Mouse (Mus musculus): ENCODE results near the gene Gm20458. TPM values are rescaled to one million over a fixed set of nuclear protein-coding genes. Genes with fewer than 3 reads are reported as not detected.

Gm20458 gene
- total and polyA plus RNA-seq, 3 experiments = 8.0 to 17.2 (median 9.2) TPM

GRCm38 (mm10) chr2:164499317-164499716 lies 38.5 kb downstream of the Gm20458 start:
- H3K4me1 ChIP-seq (ENCODE audit: control insufficient read depth, insufficient read depth, low read length) = peaks cover 2% of the 10 kb centered on the region
- TF ChIP-seq CTCF (IDR thresholded peaks at IDR 0.05) (peak; percentile 25; the same call in 1 of the 2 replicates), EP300 (IDR thresholded peaks at IDR 0.05; ENCODE audit: insufficient read depth, low read depth, low read length) (no peak)
- no peaks in the 10 kb centered on the region for H3K27me3 ChIP-seq (ENCODE audit: control insufficient read depth, insufficient read depth, low read length)
- H3K9ac ChIP-seq (ENCODE audit: low read depth, low read length) = no peak overlapping the region
- WGBS = 71% methylated on average over 5 of the region's 5 CpGs
- H3K27ac ChIP-seq = no peak overlapping the region
- intact Hi-C loops (cut with DNase I) = no loop called here
- H3K79me2 ChIP-seq (replicated peaks; ENCODE audit: control insufficient read depth, insufficient read depth, low read length) = no peaks in the 10 kb centered on the region
- H3K4me3 ChIP-seq = no peak overlapping the region
- H3K36me3 ChIP-seq (ENCODE audit: control insufficient read depth, insufficient read depth, low read length) = no peaks in the 10 kb centered on the region
- no peak for DNase-seq

DNA sequence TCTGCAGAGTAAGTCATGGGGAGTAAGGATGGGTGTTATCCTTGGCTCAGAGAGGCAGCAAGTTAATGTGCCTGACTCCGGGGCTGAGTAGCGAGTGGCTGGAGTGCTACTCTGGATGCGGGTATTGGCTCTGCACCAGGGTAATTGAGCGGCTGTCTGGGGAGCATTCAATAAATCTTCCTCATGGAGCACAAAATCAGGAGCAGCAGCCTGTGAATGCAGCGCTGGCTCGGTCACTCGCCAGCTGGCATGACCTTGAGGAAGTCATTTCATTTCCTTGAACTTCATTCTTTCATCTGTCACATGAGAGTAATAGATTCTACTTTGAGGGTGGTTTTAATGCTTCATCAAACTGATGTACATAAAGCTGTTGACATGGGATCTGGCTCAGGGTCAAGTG lies 39.7 kb downstream of the Gm20458 start:
- Histone ChIP-seq H3K4me1 (ENCODE audit: control insufficient read depth, insufficient read depth, low read length) (peaks cover 2% of the 10 kb centered on the region), H3K27me3 (ENCODE audit: control insufficient read depth, insufficient read depth, low read length) (no peaks in the 10 kb centered on the region), H3K4me3 (no peak overlapping the region), H3K9ac (ENCODE audit: low read depth, low read length) (no peak overlapping the region), H3K36me3 (ENCODE audit: control insufficient read depth, insufficient read depth, low read length) (no peaks in the 10 kb centered on the region), H3K27ac (no peak overlapping the region), H3K79me2 (replicated peaks; ENCODE audit: control insufficient read depth, insufficient read depth, low read length) (no peaks in the 10 kb centered on the region)
- TF ChIP-seq POLR2A (IDR thresholded peaks at IDR 0.05; ENCODE audit: insufficient read depth, low read depth, low read length) (no peak), CTCF (IDR thresholded peaks at IDR 0.05) (no peak), EP300 (IDR thresholded peaks at IDR 0.05; ENCODE audit: insufficient read depth, low read depth, low read length) (no peak)
- intact Hi-C loops (cut with DNase I) = no loop called here
- DNase-seq = no peak
- 71% methylated on average over 7 of the region's 7 CpGs for WGBS

DNA sequence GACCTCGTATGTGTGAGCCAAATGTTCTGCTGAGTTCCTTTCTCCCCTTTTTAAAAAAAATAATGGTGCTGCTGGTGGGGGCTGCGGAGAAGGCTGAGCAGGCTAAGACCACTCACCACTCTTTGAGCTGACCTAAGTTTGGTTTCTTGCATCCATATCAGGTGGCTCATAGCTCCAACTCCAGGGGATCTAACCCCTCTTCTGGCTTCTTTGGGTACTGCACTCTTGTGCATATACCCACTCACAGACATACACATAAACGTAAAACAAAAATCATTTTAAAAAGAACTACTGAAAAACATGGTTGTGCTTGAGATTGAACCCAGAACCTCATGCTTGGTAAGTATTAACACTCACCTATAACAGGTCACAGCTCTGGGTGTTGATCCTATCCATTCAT lies 44.2 kb downstream of the Gm20458 start:
- Histone ChIP-seq H3K27me3 (ENCODE audit: control insufficient read depth, insufficient read depth, low read length) (no peaks in the 10 kb centered on the region), H3K4me1 (ENCODE audit: control insufficient read depth, insufficient read depth, low read length) (no peaks in the 10 kb centered on the region), H3K36me3 (ENCODE audit: control insufficient read depth, insufficient read depth, low read length) (no peaks in the 10 kb centered on the region), H3K27ac (no peak overlapping the region), H3K9ac (ENCODE audit: low read depth, low read length) (no peak overlapping the region), H3K79me2 (replicated peaks; ENCODE audit: control insufficient read depth, insufficient read depth, low read length) (no peaks in the 10 kb centered on the region), H3K4me3 (no peak overlapping the region)
- intact Hi-C loops (cut with DNase I) = no loop called here
- TF ChIP-seq CTCF (IDR thresholded peaks at IDR 0.05) (peak; percentile 21; the same call in 1 of the 2 replicates), POLR2A (IDR thresholded peaks at IDR 0.05; ENCODE audit: insufficient read depth, low read depth, low read length) (no peak)
- WGBS = 96% methylated on average over 3 of the region's 3 CpGs
- DNase-seq = no peak

GRCm38 (mm10) chr2:164505619-164506347 lies 45.0 kb downstream of the Gm20458 start:
- 95% methylated on average over 4 of the region's 4 CpGs for WGBS
- Histone ChIP-seq H3K79me2 (replicated peaks; ENCODE audit: control insufficient read depth, insufficient read depth, low read length) (no peaks in the 10 kb centered on the region), H3K4me3 (no peak overlapping the region), H3K27me3 (ENCODE audit: control insufficient read depth, insufficient read depth, low read length) (no peaks in the 10 kb centered on the region), H3K36me3 (ENCODE audit: control insufficient read depth, insufficient read depth, low read length) (no peaks in the 10 kb centered on the region), H3K9ac (ENCODE audit: low read depth, low read length) (no peak overlapping the region), H3K4me1 (ENCODE audit: control insufficient read depth, insufficient read depth, low read length) (no peaks in the 10 kb centered on the region), H3K27ac (no peak overlapping the region)
- DNase-seq = no peak
- intact Hi-C loops (cut with DNase I) = no loop called here
- TF ChIP-seq POLR2A (IDR thresholded peaks at IDR 0.05; ENCODE audit: insufficient read depth, low read depth, low read length) (no peak), CTCF (IDR thresholded peaks at IDR 0.05) (0 out of 2 replicates have a peak, but pooled peaks have one; percentile 7)

DNA sequence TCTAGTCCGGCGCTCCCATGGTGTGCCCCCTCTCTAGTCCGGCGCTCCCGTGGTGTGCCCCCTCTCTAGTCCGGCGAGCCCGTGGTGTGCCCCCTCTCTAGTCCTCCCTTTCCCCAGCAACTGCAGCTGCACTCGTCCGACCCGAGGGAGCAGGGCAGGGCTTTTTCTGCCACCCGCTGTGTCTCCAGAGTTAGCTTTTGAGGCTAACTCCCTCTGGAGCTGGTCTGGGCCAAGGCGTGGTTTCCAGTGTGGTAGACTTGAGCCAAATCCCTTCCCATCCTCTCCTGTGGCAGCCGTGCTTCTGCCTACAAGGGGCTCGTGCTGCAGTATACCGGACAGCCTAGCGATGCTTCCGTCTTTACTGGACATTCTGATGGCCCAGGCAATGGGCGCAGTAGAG lies 47.0 kb downstream of the Gm20458 start:
- Histone ChIP-seq H3K4me1 (ENCODE audit: control insufficient read depth, insufficient read depth, low read length) (peaks cover 4% of the 10 kb centered on the region), H3K27me3 (ENCODE audit: control insufficient read depth, insufficient read depth, low read length) (no peaks in the 10 kb centered on the region), H3K9ac (ENCODE audit: low read depth, low read length) (no peak overlapping the region), H3K27ac (no peak overlapping the region), H3K79me2 (replicated peaks; ENCODE audit: control insufficient read depth, insufficient read depth, low read length) (no peaks in the 10 kb centered on the region), H3K36me3 (ENCODE audit: control insufficient read depth, insufficient read depth, low read length) (no peaks in the 10 kb centered on the region), H3K4me3 (no peak overlapping the region)
- intact Hi-C loops (cut with DNase I) = no loop called here
- TF ChIP-seq POLR2A (IDR thresholded peaks at IDR 0.05; ENCODE audit: insufficient read depth, low read depth, low read length) (no peak), EP300 (IDR thresholded peaks at IDR 0.05; ENCODE audit: insufficient read depth, low read depth, low read length) (no peak)
- no peak for DNase-seq
- 80% methylated on average over 19 of the region's 19 CpGs for WGBS

- H3K27me3 ChIP-seq (ENCODE audit: control insufficient read depth, insufficient read depth, low read length) = no peaks in the 10 kb centered on the region
- H3K36me3 ChIP-seq (ENCODE audit: control insufficient read depth, insufficient read depth, low read length) = no peaks in the 10 kb centered on the region
- intact Hi-C loops (cut with DNase I) = no loop called here
- H3K79me2 ChIP-seq (replicated peaks; ENCODE audit: control insufficient read depth, insufficient read depth, low read length) = no peaks in the 10 kb centered on the region
- no peak for TF ChIP-seq POLR2A (IDR thresholded peaks at IDR 0.05; ENCODE audit: insufficient read depth, low read depth, low read length)
- TF ChIP-seq EP300 (IDR thresholded peaks at IDR 0.05; ENCODE audit: insufficient read depth, low read depth, low read length) = no peak
- no peak for TF ChIP-seq CTCF (IDR thresholded peaks at IDR 0.05)
- WGBS = 37% methylated on average over 4 of the region's 5 CpGs
- H3K9ac ChIP-seq (ENCODE audit: low read depth, low read length) = no peak overlapping the region
- DNase-seq = no peak
- H3K4me3 ChIP-seq = no peak overlapping the region
- peaks cover 11% of the 10 kb centered on the region for H3K4me1 ChIP-seq (ENCODE audit: control insufficient read depth, insufficient read depth, low read length)
- no peak overlapping the region; the same call in 1 of the 2 replicates for H3K27ac ChIP-seq
Measured at GRCm38 (mm10) chr2:164510621-164511190, 49.9 kb downstream of the Gm20458 start.

Measured in heart, adult 2 months (tissue).